Mouse (Mus musculus): ENCODE measurements around the gene Agap1. TPM values are rescaled to one million over a fixed set of nuclear protein-coding genes. Genes with fewer than 3 reads are reported as not detected.

Gene Agap1
- total and polyA plus RNA-seq, 2 experiments from 2014 or later, result 45.9 to 175 TPM

DNA sequence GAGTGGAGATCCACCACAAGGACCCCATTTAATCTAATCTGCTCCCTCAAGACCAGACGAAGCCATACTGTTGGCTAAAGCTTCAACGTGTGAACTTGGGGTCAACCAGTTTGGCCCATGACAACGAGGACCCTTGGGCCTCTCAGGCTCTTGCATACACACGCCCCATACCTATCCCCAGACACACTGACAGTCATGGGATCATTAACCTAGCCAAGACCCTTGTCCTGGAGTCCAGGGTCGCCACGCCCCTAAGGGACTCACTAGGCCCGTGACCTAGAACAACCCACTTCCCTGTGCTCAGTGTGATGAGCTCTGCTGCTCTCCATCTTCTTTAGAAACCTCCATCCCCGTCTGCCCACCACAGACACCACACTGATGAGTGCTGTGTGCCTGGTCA, 429.7 kb downstream of the Agap1 start:
- Histone ChIP-seq H3K27me3 (ENCODE audit: insufficient read depth, low read length) (no peaks in the 10 kb centered on the region), H3K4me2 (ENCODE audit: low read depth, low read length, poor library complexity, severe bottlenecking) (no peak overlapping the region), H3K27ac (ENCODE audit: low read depth, low read length) (no peak overlapping the region), H3K9ac (replicated peaks; ENCODE audit: low read length, poor library complexity, severe bottlenecking) (no peak overlapping the region), H3K4me1 (ENCODE audit: insufficient read depth, low read length) (no peaks in the 10 kb centered on the region; the same call in 1 of the 2 replicates), H3K9me3 (ENCODE audit: low read length) (no peaks in the 10 kb centered on the region), H3K4me3 (ENCODE audit: low read depth, low read length) (no peak overlapping the region), H3K36me3 (ENCODE audit: insufficient read depth, low read length) (peaks cover 19% of the 10 kb centered on the region)
- ATAC-seq (ENCODE audit: low FRiP score), result no peak
- WGBS, result 93% methylated on average over 8 of the region's 8 CpGs
- DNase-seq (ENCODE audit: low spot score), result no peak
- no peak for TF ChIP-seq CTCF (IDR thresholded peaks at IDR 0.05)

DNA sequence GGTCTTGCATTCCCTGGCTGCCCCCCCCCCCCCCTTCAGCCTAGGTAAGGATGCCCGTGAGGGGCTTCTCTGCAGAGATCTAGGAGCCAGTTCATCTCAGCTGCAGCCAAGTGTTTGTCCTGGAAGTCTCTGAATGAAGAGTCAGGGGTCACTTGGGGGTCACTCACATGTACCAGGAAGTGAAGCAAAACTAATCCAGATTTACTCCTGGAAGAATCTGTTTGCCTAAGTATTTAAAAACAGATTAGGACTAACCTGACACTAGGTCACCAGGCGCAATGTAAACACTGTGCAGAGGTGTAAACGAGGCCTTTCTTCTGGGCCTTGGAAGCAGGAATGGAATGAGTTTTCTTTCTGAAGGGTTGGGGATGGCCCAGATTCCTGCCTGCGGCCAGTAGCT, 431.1 kb downstream of the Agap1 start:
- H3K4me2 ChIP-seq (ENCODE audit: low read depth, low read length, poor library complexity, severe bottlenecking), result no peak overlapping the region
- H3K4me1 ChIP-seq (ENCODE audit: insufficient read depth, low read length), result no peaks in the 10 kb centered on the region; the same call in 1 of the 2 replicates
- no peak overlapping the region for H3K9ac ChIP-seq (replicated peaks; ENCODE audit: low read length, poor library complexity, severe bottlenecking)
- WGBS, result 31% methylated on average over 4 of the region's 4 CpGs
- H3K4me3 ChIP-seq (ENCODE audit: low read depth, low read length), result no peak overlapping the region
- ATAC-seq (ENCODE audit: low FRiP score), result no peak
- DNase-seq (ENCODE audit: low spot score), result no peak
- TF ChIP-seq CTCF (IDR thresholded peaks at IDR 0.05), result no peak
- no peaks in the 10 kb centered on the region for H3K9me3 ChIP-seq (ENCODE audit: low read length)
- H3K36me3 ChIP-seq (ENCODE audit: insufficient read depth, low read length), result peaks cover 24% of the 10 kb centered on the region
- H3K27me3 ChIP-seq (ENCODE audit: insufficient read depth, low read length), result no peaks in the 10 kb centered on the region
- H3K27ac ChIP-seq (ENCODE audit: low read depth, low read length), result no peak overlapping the region

DNA sequence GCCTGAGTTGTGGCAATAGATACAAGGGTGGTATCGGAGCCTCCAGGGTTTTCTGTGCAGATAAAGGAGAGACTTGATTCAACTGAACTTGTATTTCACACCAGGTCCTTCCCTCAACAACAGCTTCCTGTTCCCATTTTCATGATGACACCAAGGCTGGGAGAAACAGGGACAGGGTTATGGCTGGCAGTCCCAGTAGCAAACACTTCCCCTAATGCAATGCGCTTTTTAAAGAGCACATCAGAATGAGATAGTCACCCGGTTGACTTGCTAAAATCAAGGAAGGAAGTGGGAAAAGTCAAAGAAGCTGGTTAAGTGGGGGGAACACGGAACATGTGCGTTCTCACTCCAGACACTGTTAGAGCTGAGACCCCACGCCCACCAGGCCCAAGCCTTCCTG, 436.8 kb downstream of the Agap1 start:
- H3K27ac ChIP-seq (ENCODE audit: low read depth, low read length), result no peak overlapping the region
- DNase-seq (ENCODE audit: low spot score) (no peak), ATAC-seq (ENCODE audit: low FRiP score) (no peak)
- H3K9ac ChIP-seq (replicated peaks; ENCODE audit: low read length, poor library complexity, severe bottlenecking), result no peak overlapping the region
- H3K9me3 ChIP-seq (ENCODE audit: low read length), result no peaks in the 10 kb centered on the region
- H3K4me2 ChIP-seq (ENCODE audit: low read depth, low read length, poor library complexity, severe bottlenecking), result no peak overlapping the region
- no peaks in the 10 kb centered on the region for H3K27me3 ChIP-seq (ENCODE audit: insufficient read depth, low read length)
- H3K36me3 ChIP-seq (ENCODE audit: insufficient read depth, low read length), result peaks cover 43% of the 10 kb centered on the region
- WGBS, result 88% methylated on average over 6 of the region's 6 CpGs
- no peaks in the 10 kb centered on the region for H3K4me1 ChIP-seq (ENCODE audit: insufficient read depth, low read length)
- H3K4me3 ChIP-seq (ENCODE audit: low read depth, low read length), result no peak overlapping the region
- TF ChIP-seq CTCF (IDR thresholded peaks at IDR 0.05), result no peak

DNA sequence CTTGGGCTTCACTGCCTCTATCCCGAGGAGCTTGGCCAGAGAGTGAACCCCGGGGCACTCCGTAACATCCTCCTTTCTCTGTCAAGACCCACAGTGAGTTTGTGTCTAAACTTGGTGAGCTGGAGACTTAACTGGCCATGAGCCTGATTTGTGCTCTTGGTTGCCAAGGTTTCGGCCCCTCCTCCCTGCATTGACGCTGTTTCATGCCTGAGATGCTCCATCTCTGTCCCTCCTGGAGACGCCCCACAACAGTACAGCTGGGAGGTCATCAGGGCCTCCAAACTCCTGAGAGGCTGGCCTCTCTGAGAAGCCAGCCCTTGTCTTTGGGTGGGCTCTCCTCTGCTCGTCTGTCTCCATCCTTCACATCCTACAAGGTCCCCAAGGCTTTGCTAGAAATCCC, 437.7 kb downstream of the Agap1 start:
- TF ChIP-seq CTCF (IDR thresholded peaks at IDR 0.05), result no peak
- H3K4me2 ChIP-seq (ENCODE audit: low read depth, low read length, poor library complexity, severe bottlenecking), result no peak overlapping the region
- H3K4me3 ChIP-seq (ENCODE audit: low read depth, low read length), result no peak overlapping the region
- no peaks in the 10 kb centered on the region for H3K27me3 ChIP-seq (ENCODE audit: insufficient read depth, low read length)
- H3K9ac ChIP-seq (replicated peaks; ENCODE audit: low read length, poor library complexity, severe bottlenecking), result no peak overlapping the region
- H3K27ac ChIP-seq (ENCODE audit: low read depth, low read length), result no peak overlapping the region
- H3K36me3 ChIP-seq (ENCODE audit: insufficient read depth, low read length), result peaks cover 47% of the 10 kb centered on the region
- WGBS, result 43% methylated on average over 7 of the region's 7 CpGs
- ATAC-seq (ENCODE audit: low FRiP score) (no peak), DNase-seq (ENCODE audit: low spot score) (peak; percentile 40)
- no peaks in the 10 kb centered on the region for H3K9me3 ChIP-seq (ENCODE audit: low read length)
- no peaks in the 10 kb centered on the region for H3K4me1 ChIP-seq (ENCODE audit: insufficient read depth, low read length)

DNA sequence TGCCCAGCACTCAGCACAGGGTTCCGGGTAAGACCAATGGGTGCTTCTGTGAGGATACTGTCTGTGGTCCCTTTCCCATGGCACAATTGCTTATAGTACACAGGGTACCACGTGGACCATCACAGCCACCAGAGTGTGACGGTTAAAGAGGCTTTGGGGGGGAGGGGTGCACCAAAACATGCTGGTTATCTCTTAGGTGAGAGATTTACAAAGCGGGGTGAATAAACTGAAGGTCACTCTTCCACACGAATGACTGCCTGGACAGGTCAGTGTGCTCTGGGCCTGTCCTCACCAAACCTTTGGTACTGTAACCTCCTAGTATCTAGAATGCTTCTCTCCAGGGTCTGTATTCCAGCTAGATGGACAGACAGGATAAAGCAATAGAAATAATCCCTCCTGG, 441.2 kb downstream of the Agap1 start:
- Histone ChIP-seq H3K27me3 (ENCODE audit: insufficient read depth, low read length) (no peaks in the 10 kb centered on the region), H3K4me1 (ENCODE audit: insufficient read depth, low read length) (no peaks in the 10 kb centered on the region), H3K27ac (ENCODE audit: low read depth, low read length) (no peak overlapping the region), H3K9me3 (ENCODE audit: low read length) (no peaks in the 10 kb centered on the region), H3K4me2 (ENCODE audit: low read depth, low read length, poor library complexity, severe bottlenecking) (no peak overlapping the region), H3K4me3 (ENCODE audit: low read depth, low read length) (no peak overlapping the region), H3K36me3 (ENCODE audit: insufficient read depth, low read length) (peaks cover 26% of the 10 kb centered on the region), H3K9ac (replicated peaks; ENCODE audit: low read length, poor library complexity, severe bottlenecking) (no peak overlapping the region)
- DNase-seq (ENCODE audit: low spot score) (no peak), ATAC-seq (ENCODE audit: low FRiP score) (no peak)
- WGBS, result 88% methylated on average over 5 of the region's 5 CpGs
- no peak for TF ChIP-seq CTCF (IDR thresholded peaks at IDR 0.05)

DNA sequence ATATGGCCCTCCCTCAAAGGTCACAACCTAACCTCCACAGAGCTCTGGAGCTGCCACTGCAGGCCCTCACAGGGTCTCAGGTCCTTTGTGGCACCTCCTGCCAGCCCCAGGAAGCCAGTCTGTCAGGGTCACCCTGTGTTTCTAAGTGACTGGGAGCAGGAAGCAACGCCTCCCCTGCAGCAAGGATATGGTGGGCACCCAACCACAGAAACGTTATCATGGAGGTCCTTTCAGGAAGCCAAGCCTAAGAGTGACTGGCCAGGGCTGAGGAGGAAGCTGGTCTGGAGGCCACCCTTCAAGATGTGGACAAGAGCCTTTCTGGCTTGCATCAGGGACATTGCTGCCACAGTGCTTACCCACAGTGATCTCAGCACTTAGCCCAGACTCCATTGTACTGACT, 444.4 kb downstream of the Agap1 start:
- no peak for ATAC-seq (ENCODE audit: low FRiP score)
- whole genome bisulfite sequencing, result 91% methylated on average over 2 of the region's 2 CpGs

More for the DNA sequence above, 444.4 kb downstream of the Agap1 start:
- Histone ChIP-seq H3K4me3 (ENCODE audit: low read depth, low read length) (no peak overlapping the region), H3K36me3 (ENCODE audit: insufficient read depth, low read length) (peaks cover 15% of the 10 kb centered on the region), H3K27me3 (ENCODE audit: insufficient read depth, low read length) (no peaks in the 10 kb centered on the region), H3K27ac (ENCODE audit: low read depth, low read length) (no peak overlapping the region), H3K4me2 (ENCODE audit: low read depth, low read length, poor library complexity, severe bottlenecking) (no peak overlapping the region), H3K9ac (replicated peaks; ENCODE audit: low read length, poor library complexity, severe bottlenecking) (no peak overlapping the region), H3K9me3 (ENCODE audit: low read length) (no peaks in the 10 kb centered on the region), H3K4me1 (ENCODE audit: insufficient read depth, low read length) (no peaks in the 10 kb centered on the region)
- no peak for DNase-seq (ENCODE audit: low spot score)
- no peak for TF ChIP-seq CTCF (IDR thresholded peaks at IDR 0.05)
